Mouse (Mus musculus): ENCODE measurements at regions not wholly inside any gene's neighbourhood (a gene's known extent, or its start where the extent isn't known, plus 50 kb on each side); places are given as distances from the start of the nearest gene placed in this dataset.

DNA sequence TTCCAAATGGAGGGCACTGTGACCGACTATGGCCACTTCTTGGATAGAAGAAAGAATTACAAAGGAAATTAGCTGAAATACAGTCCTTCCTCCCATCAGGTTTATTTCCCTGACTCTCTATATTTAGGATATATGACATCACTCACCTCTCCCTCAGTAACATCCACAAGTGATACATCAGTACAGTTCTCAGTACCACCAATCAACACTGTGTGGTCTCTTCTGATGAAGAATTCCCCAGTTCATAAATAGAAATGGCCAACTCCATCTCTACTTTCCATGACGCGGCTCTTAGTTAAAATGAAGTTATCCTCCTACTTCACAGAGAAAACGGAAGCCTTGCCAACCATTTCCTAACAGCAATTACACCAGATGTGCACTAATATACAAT lies 208.3 kb upstream of the Dio2 start:
- no peak for DNase-seq (ENCODE audit: low spot score in 2 of 2)
- intact Hi-C loops (cut with DNase I), result no loop called here

GRCm38 (mm10) chr12:90945743-90946527 lies 207.7 kb upstream of the Dio2 start:
- no peak for DNase-seq (ENCODE audit: low spot score in 2 of 2)
- intact Hi-C loops (cut with DNase I), result no loop called here

- DNase-seq (ENCODE audit: low spot score in 2 of 2), result peak in 1 of 2 experiments; percentile 9
- intact Hi-C loops (cut with DNase I), result no loop called here
These were observed 194.4 kb upstream of the Dio2 start for GRCm38 (mm10) chr12:90932684-90933083.

DNA sequence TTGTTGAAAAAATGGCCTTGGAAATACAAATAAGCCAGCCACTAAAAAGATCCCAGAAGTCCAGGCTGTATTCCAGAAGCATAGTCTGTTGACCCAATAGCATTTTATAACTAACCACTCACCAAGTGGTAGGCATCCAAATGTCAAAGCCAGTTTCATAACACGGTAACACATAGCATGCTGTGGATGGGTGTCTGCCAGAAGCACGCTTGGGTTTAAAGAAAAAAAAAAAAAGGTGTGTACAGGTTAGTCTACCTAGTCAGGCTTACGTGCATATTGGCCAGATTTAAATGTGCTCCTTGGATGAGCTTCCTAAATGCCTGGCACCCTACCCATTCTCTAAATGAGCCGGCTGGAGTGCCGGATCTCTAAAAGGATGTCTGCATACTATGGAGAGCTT lies 194.0 kb upstream of the Dio2 start:
- peak in 1 of 2 experiments; percentile 13 for DNase-seq (ENCODE audit: low spot score in 2 of 2)
- intact Hi-C loops (cut with DNase I), result no loop called here

GRCm38 (mm10) chr12:90930091-90930715 lies 192.0 kb upstream of the Dio2 start:
- intact Hi-C loops (cut with DNase I), result no loop called here
- no peak for DNase-seq (ENCODE audit: low spot score in 2 of 2)

- intact Hi-C loops (cut with DNase I), result no loop called here
- DNase-seq (ENCODE audit: low spot score in 2 of 2), result no peak
These were observed 185.4 kb upstream of the Dio2 start for GRCm38 (mm10) chr12:90923603-90924002.

DNA sequence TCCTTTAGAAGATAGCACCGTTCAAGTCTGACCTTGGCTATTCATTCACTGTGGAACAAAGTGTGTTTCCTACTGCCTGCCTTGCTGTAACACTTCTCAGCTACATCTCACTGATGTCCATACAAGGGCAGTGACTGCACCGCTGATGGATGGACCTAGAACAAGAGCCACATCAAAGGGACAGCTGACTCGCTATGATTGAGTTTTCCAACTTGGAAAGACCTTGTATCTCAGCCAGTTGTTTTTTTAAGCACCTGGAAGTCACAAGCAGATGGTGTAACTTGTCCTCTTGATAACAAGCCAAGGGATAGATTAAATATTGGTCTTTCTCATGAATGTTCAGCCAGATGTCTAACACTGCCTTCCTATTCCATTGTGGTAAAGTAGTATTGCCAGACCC lies 184.9 kb upstream of the Dio2 start:
- intact Hi-C loops (cut with DNase I), result no loop called here
- DNase-seq (ENCODE audit: low spot score in 2 of 2), result no peak

GRCm38 (mm10) chr12:90921227-90921626 lies 183.0 kb upstream of the Dio2 start:
- no peak for DNase-seq (ENCODE audit: low spot score in 2 of 2)
- intact Hi-C loops (cut with DNase I), result no loop called here

DNA sequence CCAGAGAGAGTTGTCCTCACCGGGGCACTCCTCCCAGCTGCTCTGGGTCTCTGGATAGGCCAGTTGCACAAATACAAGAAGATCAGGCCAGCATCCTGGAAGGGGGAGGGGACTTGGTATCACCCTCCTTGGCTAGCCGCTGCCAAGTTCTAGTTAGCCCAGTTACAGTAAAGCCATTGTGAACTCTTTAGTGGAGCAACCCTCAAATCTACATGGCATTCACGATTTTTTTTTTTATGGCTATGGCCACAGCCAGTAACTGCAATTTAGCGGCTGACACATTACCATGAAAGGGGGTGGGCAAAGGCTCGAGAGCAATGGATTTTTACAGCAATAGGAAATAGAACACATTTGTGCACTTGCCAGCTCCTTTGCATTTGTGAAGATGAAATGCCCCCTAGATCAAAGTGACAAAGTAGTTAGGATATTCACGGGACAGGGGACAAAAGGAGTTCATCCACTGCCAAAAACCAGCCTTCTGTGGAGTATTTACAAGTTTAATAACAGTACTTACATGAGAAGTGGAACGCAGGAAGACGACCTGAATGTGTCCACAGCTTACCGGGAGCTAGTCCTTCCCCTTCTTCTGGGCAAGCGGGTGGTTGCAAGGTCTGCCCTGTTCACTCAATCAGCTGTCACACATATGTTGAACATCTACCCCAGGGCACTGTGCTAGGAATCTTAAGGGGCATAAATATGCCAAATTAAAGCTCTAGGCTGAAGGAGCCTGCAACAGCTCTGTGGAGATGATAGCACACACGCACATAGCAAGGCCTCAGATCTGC lies 177.9 kb upstream of the Dio2 start:
- intact Hi-C loops (cut with DNase I), result loop anchor here (5.0 kb wide), 1 partner anchor 179 kb away; the partner anchor contains the start of gene Dio2
- DNase-seq (ENCODE audit: low spot score in 2 of 2), result peak; percentile 33 to 71

GRCm38 (mm10) chr12:90903991-90904390 lies 165.8 kb upstream of the Dio2 start:
- intact Hi-C loops (cut with DNase I), result loop anchor here (10.0 kb wide), 1 partner anchor 339 kb away; no protein-coding TSS in a partner anchor
- DNase-seq (ENCODE audit: low spot score in 2 of 2), result no peak

- no peak for DNase-seq (ENCODE audit: low spot score in 2 of 2)
- intact Hi-C loops (cut with DNase I), result no loop called here
These were observed 155.6 kb upstream of the Dio2 start for GRCm38 (mm10) chr12:90893655-90894370.

GRCm38 (mm10) chr12:90876230-90877005 lies 138.2 kb upstream of the Dio2 start:
- intact Hi-C loops (cut with DNase I), result no loop called here

GRCm38 (mm10) chr12:90874840-90875239 lies 136.6 kb upstream of the Dio2 start:
- no peak for DNase-seq (ENCODE audit: low spot score in 2 of 2)
- intact Hi-C loops (cut with DNase I), result no loop called here

More at GRCm38 (mm10) chr12:90876230-90877005, 138.2 kb upstream of the Dio2 start:
- no peak for DNase-seq (ENCODE audit: low spot score in 2 of 2)

DNA sequence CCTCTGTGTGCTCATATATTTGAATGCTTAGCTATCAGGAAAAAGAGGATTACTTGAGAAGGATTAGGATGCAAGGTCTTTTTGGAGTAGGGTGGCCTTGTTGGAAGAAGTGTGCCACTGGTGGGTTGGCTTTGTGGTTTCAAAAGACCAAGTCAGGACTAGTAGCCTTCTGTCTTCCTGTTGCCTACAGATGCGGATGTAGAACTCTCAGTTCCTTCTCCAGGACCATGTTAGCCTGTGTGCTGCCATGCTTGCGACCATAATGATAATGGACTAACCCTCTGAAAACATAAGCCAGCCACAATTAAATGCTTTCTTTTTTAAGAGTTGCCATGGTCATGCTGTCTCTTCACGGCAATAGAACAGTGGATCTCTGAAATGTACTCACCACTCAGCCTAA lies 135.7 kb upstream of the Dio2 start:
- intact Hi-C loops (cut with DNase I), result no loop called here
- DNase-seq (ENCODE audit: low spot score in 2 of 2), result no peak

- DNase-seq (ENCODE audit: low spot score in 2 of 2), result no peak
- intact Hi-C loops (cut with DNase I), result no loop called here
These were observed 128.4 kb upstream of the Dio2 start for GRCm38 (mm10) chr12:90866597-90866996.

- intact Hi-C loops (cut with DNase I), result no loop called here
- DNase-seq (ENCODE audit: low spot score in 2 of 2), result no peak
These were observed 124.4 kb upstream of the Dio2 start for GRCm38 (mm10) chr12:90862632-90863031.

DNA sequence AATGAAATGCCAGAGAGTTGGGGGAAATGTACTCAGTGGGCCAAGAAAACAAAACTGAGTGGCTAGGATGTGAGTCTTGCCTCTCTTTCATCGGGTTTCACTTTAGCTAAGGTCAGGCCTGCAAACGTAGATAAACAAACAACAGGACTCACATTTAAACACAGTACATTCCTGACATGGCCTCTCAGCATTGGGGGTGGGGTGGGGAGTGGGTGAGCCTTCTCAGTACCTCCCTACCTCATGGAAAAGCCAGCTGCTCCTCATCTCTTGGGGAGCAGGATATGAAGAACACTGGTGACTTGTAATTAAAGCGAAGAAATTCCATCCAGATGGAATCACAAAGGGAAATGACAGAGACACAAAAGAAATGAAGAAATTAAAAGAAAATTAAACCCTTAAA lies 119.5 kb upstream of the Dio2 start:
- DNase-seq (ENCODE audit: low spot score in 2 of 2), result no peak
- intact Hi-C loops (cut with DNase I), result no loop called here

- DNase-seq (ENCODE audit: low spot score in 2 of 2), result no peak
- intact Hi-C loops (cut with DNase I), result no loop called here
These were observed 72.4 kb upstream of the Dio2 start for GRCm38 (mm10) chr12:90810666-90811065.

DNA sequence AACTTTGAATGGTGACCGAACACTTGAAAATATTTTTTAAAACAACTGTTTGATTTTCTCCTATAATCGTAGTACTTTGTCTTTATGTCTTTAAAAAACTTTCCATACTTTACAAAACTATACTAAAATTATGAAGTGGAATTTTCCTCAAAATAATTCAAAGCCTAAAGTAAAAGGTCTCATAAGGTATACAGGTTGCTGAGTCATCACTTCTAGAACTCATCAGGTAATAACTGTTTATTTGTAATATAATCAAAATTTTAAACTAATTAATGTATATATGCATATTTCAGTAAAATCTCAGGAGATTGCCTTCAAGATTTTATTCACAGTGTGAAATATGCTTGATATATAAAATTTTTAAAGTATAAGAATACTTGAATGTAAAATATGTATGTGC lies 52.3 kb upstream of the Dio2 start:
- DNase-seq (ENCODE audit: low spot score in 2 of 2), result no peak
- intact Hi-C loops (cut with DNase I), result no loop called here
